Mouse (Mus musculus): Measurements from ENCODE around the gene Padi3. TPM values are rescaled to one million over a fixed set of nuclear protein-coding genes. Genes with fewer than 3 reads are reported as not detected.
A peak's percentile ranks its signal among the peaks of the same experiment; 100 is the strongest.

The Padi3 gene
- total and polyA plus RNA-seq, 2 experiments from 2014 or later = 0.05 TPM; not detected in 1

DNA sequence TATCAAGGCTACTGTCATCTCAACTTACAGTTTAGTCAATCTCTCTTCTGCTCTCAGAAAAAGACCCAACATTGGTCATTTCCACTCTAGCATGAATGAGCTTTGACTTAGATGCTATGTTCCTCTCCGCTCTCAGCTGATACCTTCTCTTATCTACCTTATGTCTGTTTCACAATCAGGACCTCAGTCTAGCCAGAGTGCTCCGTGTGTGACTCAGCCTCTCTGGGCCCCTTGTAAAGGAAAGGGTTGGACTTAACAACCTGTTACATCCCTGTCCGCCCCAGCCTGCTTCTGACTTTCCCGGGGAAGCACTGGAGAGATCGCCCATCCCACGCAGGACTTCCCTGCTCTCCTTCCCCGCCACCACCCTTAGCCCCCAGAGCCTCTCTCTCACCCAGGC lies 17.9 kb downstream of the Padi3 start:
- H3K4me1 ChIP-seq (ENCODE audit: insufficient read depth, low read length) = no peaks in the 10 kb centered on the region
- DNase-seq (ENCODE audit: low spot score) = no peak
- no peak for TF ChIP-seq CTCF (IDR thresholded peaks at IDR 0.05; ENCODE audit: low read depth)
- H3K27ac ChIP-seq = no peak overlapping the region
- 92% methylated on average over 7 of the region's 7 CpGs for WGBS
- H3K9ac ChIP-seq (replicated peaks; ENCODE audit: low read length) = no peak overlapping the region
- H3K9me3 ChIP-seq (ENCODE audit: low read length) = no peaks in the 10 kb centered on the region
- no peaks in the 10 kb centered on the region for H3K36me3 ChIP-seq (ENCODE audit: insufficient read depth, low read length)
- H3K4me3 ChIP-seq (ENCODE audit: low read length) = no peak overlapping the region
- H3K27me3 ChIP-seq (ENCODE audit: insufficient read depth, low read length) = no peaks in the 10 kb centered on the region
- H3K4me2 ChIP-seq (ENCODE audit: low read depth, low read length) = no peak overlapping the region
- ATAC-seq = no peak

GRCm38 (mm10) chr4:140791071-140791470 lies 19.4 kb downstream of the Padi3 start:
- Histone ChIP-seq H3K4me2 (ENCODE audit: low read depth, low read length) (no peak overlapping the region), H3K4me1 (ENCODE audit: insufficient read depth, low read length) (no peaks in the 10 kb centered on the region), H3K4me3 (ENCODE audit: low read length) (no peak overlapping the region), H3K9me3 (ENCODE audit: low read length) (no peaks in the 10 kb centered on the region), H3K36me3 (ENCODE audit: insufficient read depth, low read length) (no peaks in the 10 kb centered on the region), H3K9ac (replicated peaks; ENCODE audit: low read length) (no peak overlapping the region), H3K27me3 (ENCODE audit: insufficient read depth, low read length) (no peaks in the 10 kb centered on the region), H3K27ac (no peak overlapping the region)
- DNase-seq (ENCODE audit: low spot score) (no peak), ATAC-seq (no peak)
- 84% methylated on average over 16 of the region's 16 CpGs for WGBS
- no peak for TF ChIP-seq CTCF (IDR thresholded peaks at IDR 0.05; ENCODE audit: low read depth)

- WGBS = 95% methylated on average over 4 of the region's 4 CpGs
- no peak overlapping the region for H3K4me2 ChIP-seq (ENCODE audit: low read depth, low read length)
- no peak overlapping the region for H3K9ac ChIP-seq (replicated peaks; ENCODE audit: low read length)
- no peak overlapping the region for H3K4me3 ChIP-seq (ENCODE audit: low read length)
- H3K27ac ChIP-seq = no peak overlapping the region
- no peaks in the 10 kb centered on the region for H3K36me3 ChIP-seq (ENCODE audit: insufficient read depth, low read length)
- ATAC-seq = no peak
- H3K9me3 ChIP-seq (ENCODE audit: low read length) = no peaks in the 10 kb centered on the region
- no peaks in the 10 kb centered on the region for H3K27me3 ChIP-seq (ENCODE audit: insufficient read depth, low read length)
- TF ChIP-seq CTCF (IDR thresholded peaks at IDR 0.05; ENCODE audit: low read depth) = no peak
- DNase-seq (ENCODE audit: low spot score) = no peak
- H3K4me1 ChIP-seq (ENCODE audit: insufficient read depth, low read length) = no peaks in the 10 kb centered on the region
Measured at GRCm38 (mm10) chr4:140789983-140790382, 20.5 kb downstream of the Padi3 start.

DNA sequence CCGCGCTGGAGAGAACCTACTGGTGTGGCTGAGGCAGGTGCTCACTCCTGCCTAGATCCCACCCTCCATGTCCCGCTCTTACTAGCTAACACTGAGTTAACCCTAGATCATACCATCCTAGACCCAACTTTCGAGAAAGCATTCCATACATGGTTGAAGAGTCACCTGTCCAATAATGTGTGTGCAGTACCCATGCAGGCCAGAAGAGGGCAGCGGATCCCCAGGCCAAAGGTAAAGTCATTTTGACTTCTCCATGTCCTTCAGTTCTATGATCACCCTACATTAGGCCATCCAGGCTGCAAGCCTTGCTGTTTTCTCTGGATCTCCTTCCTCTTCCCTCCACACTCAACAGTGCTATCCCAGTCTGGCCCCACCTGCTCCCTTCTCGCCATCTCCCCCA lies 21.5 kb downstream of the Padi3 start:
- H3K4me2 ChIP-seq (ENCODE audit: low read depth, low read length) = no peak overlapping the region
- no peaks in the 10 kb centered on the region for H3K36me3 ChIP-seq (ENCODE audit: insufficient read depth, low read length)
- H3K27ac ChIP-seq = no peak overlapping the region
- H3K4me3 ChIP-seq (ENCODE audit: low read length) = no peak overlapping the region
- WGBS = 47% methylated on average over 6 of the region's 6 CpGs
- no peaks in the 10 kb centered on the region for H3K4me1 ChIP-seq (ENCODE audit: insufficient read depth, low read length)
- no peak for ATAC-seq
- peak; percentile 66 for DNase-seq (ENCODE audit: low spot score)
- no peaks in the 10 kb centered on the region for H3K27me3 ChIP-seq (ENCODE audit: insufficient read depth, low read length)
- H3K9ac ChIP-seq (replicated peaks; ENCODE audit: low read length) = no peak overlapping the region
- peak; percentile 97 for TF ChIP-seq CTCF (IDR thresholded peaks at IDR 0.05; ENCODE audit: low read depth)
- H3K9me3 ChIP-seq (ENCODE audit: low read length) = no peaks in the 10 kb centered on the region

- H3K36me3 ChIP-seq (ENCODE audit: insufficient read depth, low read length) = no peaks in the 10 kb centered on the region
- 81% methylated on average over 6 of the region's 6 CpGs for WGBS
- H3K4me3 ChIP-seq (ENCODE audit: low read length) = no peak overlapping the region
- no peak overlapping the region for H3K4me2 ChIP-seq (ENCODE audit: low read depth, low read length)
- ATAC-seq (no peak), DNase-seq (ENCODE audit: low spot score) (no peak)
- no peaks in the 10 kb centered on the region for H3K27me3 ChIP-seq (ENCODE audit: insufficient read depth, low read length)
- no peaks in the 10 kb centered on the region for H3K9me3 ChIP-seq (ENCODE audit: low read length)
- no peaks in the 10 kb centered on the region for H3K4me1 ChIP-seq (ENCODE audit: insufficient read depth, low read length)
- TF ChIP-seq CTCF (IDR thresholded peaks at IDR 0.05; ENCODE audit: low read depth) = no peak
- no peak overlapping the region for H3K9ac ChIP-seq (replicated peaks; ENCODE audit: low read length)
- H3K27ac ChIP-seq = no peak overlapping the region
Measured at GRCm38 (mm10) chr4:140788264-140788663, 22.2 kb downstream of the Padi3 start.

- Histone ChIP-seq H3K9me3 (ENCODE audit: low read length) (no peaks in the 10 kb centered on the region), H3K27me3 (ENCODE audit: insufficient read depth, low read length) (no peaks in the 10 kb centered on the region), H3K4me2 (ENCODE audit: low read depth, low read length) (no peak overlapping the region), H3K27ac (no peak overlapping the region), H3K4me3 (ENCODE audit: low read length) (no peak overlapping the region), H3K9ac (replicated peaks; ENCODE audit: low read length) (no peak overlapping the region), H3K36me3 (ENCODE audit: insufficient read depth, low read length) (no peaks in the 10 kb centered on the region), H3K4me1 (ENCODE audit: insufficient read depth, low read length) (no peaks in the 10 kb centered on the region)
- 75% methylated on average over 4 of the region's 4 CpGs for WGBS
- TF ChIP-seq CTCF (IDR thresholded peaks at IDR 0.05; ENCODE audit: low read depth) = no peak
- DNase-seq (ENCODE audit: low spot score) (no peak), ATAC-seq (no peak)
Measured at GRCm38 (mm10) chr4:140787414-140787813, 23.0 kb downstream of the Padi3 start.

- ATAC-seq (no peak), DNase-seq (ENCODE audit: low spot score) (no peak)
- TF ChIP-seq CTCF (IDR thresholded peaks at IDR 0.05; ENCODE audit: low read depth) = no peak
- Histone ChIP-seq H3K4me3 (ENCODE audit: low read length) (no peak overlapping the region), H3K4me1 (ENCODE audit: insufficient read depth, low read length) (no peaks in the 10 kb centered on the region), H3K27me3 (ENCODE audit: insufficient read depth, low read length) (no peaks in the 10 kb centered on the region), H3K36me3 (ENCODE audit: insufficient read depth, low read length) (no peaks in the 10 kb centered on the region), H3K4me2 (ENCODE audit: low read depth, low read length) (no peak overlapping the region), H3K27ac (no peak overlapping the region), H3K9me3 (ENCODE audit: low read length) (no peaks in the 10 kb centered on the region), H3K9ac (replicated peaks; ENCODE audit: low read length) (no peak overlapping the region)
- WGBS = 75% methylated on average over 5 of the region's 5 CpGs
Measured at GRCm38 (mm10) chr4:140785217-140785616, 25.2 kb downstream of the Padi3 start.
